Mouse (Mus musculus) MEL (cell line): Measurements from ENCODE around the gene Smbd1.

Experiments
- CHD2 ChIP-seq: IDR thresholded peaks from 2 replicates; pipeline ENCODE4 v1.6.1; 2011; ENCODE audit warnings: low read length, improper control_type of control experiment
- CTCF ChIP-seq, 3 experiments: IDR thresholded peaks in 2 of 3; conservative IDR thresholded peaks in 1 of 3; 2 replicates each; pipeline ENCODE4 v1.5.1; 2011 to 2012; ENCODE audit warnings: low read length in 3 of 3, low read depth in 2 of 3, mild to moderate bottlenecking in 2 of 3, improper control_type of control experiment in 1 of 3, inconsistent platforms in 1 of 3, mixed read lengths in 1 of 3, moderate library complexity in 1 of 3; ENCODE audit not compliant: control insufficient read depth in 1 of 3, insufficient read depth in 1 of 3, poor library complexity in 1 of 3, severe bottlenecking in 1 of 3
- ELF1 ChIP-seq: IDR thresholded peaks from 2 replicates; pipeline ENCODE4 v1.6.1; 2014; ENCODE audit warnings: low read depth, mild to moderate bottlenecking, inconsistent platforms, low read length, improper control_type of control experiment, moderate library complexity
- EP300 ChIP-seq, 2 experiments: IDR thresholded peaks; 2 replicates each; pipeline ENCODE4 v1.6.1; 2011; ENCODE audit warnings: improper control_type of control experiment in 2 of 2, low read length in 2 of 2, low read depth in 1 of 2, mild to moderate bottlenecking in 1 of 2
- MAX ChIP-seq: IDR thresholded peaks from 2 replicates; pipeline ENCODE4 v1.6.1; 2011; ENCODE audit warnings: low read length, improper control_type of control experiment
- USF1 ChIP-seq: IDR thresholded peaks from 2 replicates; pipeline ENCODE4 v1.6.1; 2014; ENCODE audit warnings: low read depth, mild to moderate bottlenecking, inconsistent platforms, low read length, improper control_type of control experiment, moderate library complexity
- ZC3H11A ChIP-seq: IDR thresholded peaks from 2 replicates; pipeline ENCODE4 v1.6.1; 2012; ENCODE audit warnings: low read depth, mild to moderate bottlenecking, inconsistent platforms, low read length, improper control_type of control experiment

GRCm38 (mm10) chr16:32826521-32826920 is 16.2 kb upstream of the Smbd1 start:
- no peak for TF ChIP-seq EP300 (IDR thresholded peaks at IDR 0.05; ENCODE audit: low read depth in 1 of 2, low read length in 2 of 2)
- no peak for TF ChIP-seq CTCF (IDR thresholded peaks at IDR 0.05 in 2 of 3, conservative IDR thresholded peaks at IDR 0.05 in 1 of 3; ENCODE audit: control insufficient read depth in 1 of 3, insufficient read depth in 1 of 3, low read depth in 2 of 3, low read length in 3 of 3, poor library complexity in 1 of 3, severe bottlenecking in 1 of 3)
- TF ChIP-seq ELF1, result no peak
- no peak for TF ChIP-seq MAX
- TF ChIP-seq USF1, result no peak
- no peak for TF ChIP-seq ZC3H11A
- TF ChIP-seq CHD2, result no peak
